Mouse (Mus musculus) hindbrain, embryonic 11.5 days (tissue): ENCODE measurements around the gene Qrfp. TPM values are rescaled to one million over a fixed set of nuclear protein-coding genes. Genes with fewer than 3 reads are reported as not detected.

Experiments used
- ATAC-seq: fragments of 200-750 bp; cut with Nextera tagmentation; 2 replicates; pipeline ENCODE4 v1.8.0; 2017; ENCODE audit warnings: mild to moderate bottlenecking, moderate TSS enrichment, moderate library complexity; ENCODE audit not compliant: low FRiP score
- DNase-seq: peaks from one replicate; pipeline ENCODE4 v3.0.0-alpha.2; 2015; ENCODE audit warnings: low spot score
- H3K27ac ChIP-seq: fragments of 300-500 bp; sonication (generic); 2 replicates; pipeline ENCODE4 v1.5.1; 2014; ENCODE audit warnings: mild to moderate bottlenecking, low read depth, low read length
- H3K27me3 ChIP-seq: fragments of 300-500 bp; sonication (generic); 2 replicates; pipeline ENCODE4 v1.6.1; 2014; ENCODE audit warnings: mild to moderate bottlenecking, low read length, moderate library complexity, mixed read lengths; ENCODE audit not compliant: control insufficient read depth, insufficient read depth
- H3K36me3 ChIP-seq: fragments of 300-500 bp; sonication (generic); 2 replicates; pipeline ENCODE4 v1.6.1; 2014; ENCODE audit warnings: mild to moderate bottlenecking, low read length, moderate library complexity, mixed read lengths; ENCODE audit not compliant: control insufficient read depth, insufficient read depth
- H3K4me1 ChIP-seq: fragments of 300-500 bp; sonication (generic); replicated peaks from 2 replicates; pipeline ENCODE4 v1.6.1; 2014; ENCODE audit warnings: low read length, mixed read lengths; ENCODE audit not compliant: control insufficient read depth, insufficient read depth
- H3K4me2 ChIP-seq: fragments of 300-500 bp; sonication (generic); replicated peaks from 2 replicates; pipeline ENCODE4 v1.6.1; 2014; ENCODE audit warnings: mild to moderate bottlenecking, low read depth, low read length
- H3K4me3 ChIP-seq: fragments of 300-500 bp; sonication (generic); 2 replicates; pipeline ENCODE4 v1.5.1; 2014; ENCODE audit warnings: low read depth, low read length
- H3K9ac ChIP-seq: fragments of 300-500 bp; sonication (generic); 2 replicates; pipeline ENCODE4 v1.6.1; 2014; ENCODE audit warnings: low read depth, low read length
- H3K9me3 ChIP-seq: fragments of 300-500 bp; sonication (generic); 2 replicates; pipeline ENCODE4 v1.6.1; 2016; ENCODE audit warnings: low read length; ENCODE audit not compliant: control insufficient read depth
- WGBS: fragments of 180-500 bp; shearing (Covaris S2); extraction: QIAGEN DNeasy Blood & Tissue Kit; methylation state at CpG from one replicate; pipeline ENCODE4 v1.1.7; 2014; 5-methylcytosine and 5-hydroxymethylcytosine counted together
- polyA plus RNA-seq: library from polyadenylated mRNA; unstranded; fragments of >200 nt; fragmentation: Nextera tagmentation; extraction: Ambion mirVana; gene quantifications from 2 replicates; pipeline ENCODE4 v1.2.1, GENCODE M21; 2014

Gene Qrfp
- polyA plus RNA-seq, 1 experiment from 2014 or later: 0.28 TPM

- Histone ChIP-seq H3K9me3 (no peaks in the 10 kb centered on the region), H3K27ac (peak overlapping the region; percentile 32; the same call in 1 of the 2 replicates), H3K36me3 (no peaks in the 10 kb centered on the region), H3K9ac (peak overlapping the region; percentile 93), H3K4me3 (peak overlapping the region; percentile 80), H3K27me3 (no peaks in the 10 kb centered on the region), H3K4me1 (peaks cover 6% of the 10 kb centered on the region), H3K4me2 (peak overlapping the region; percentile 76)
- DNase-seq (peak; percentile 50), ATAC-seq (no peak)
- WGBS: 0% methylated on average over 1 of the region's 1 CpGs
Measured at GRCm38 (mm10) chr2:31760486-31760885, 49.9 kb downstream of the Qrfp start.

- no peaks in the 10 kb centered on the region for H3K36me3 ChIP-seq
- H3K4me2 ChIP-seq: peak overlapping the region; percentile 76
- H3K9ac ChIP-seq: peak overlapping the region; percentile 93
- H3K4me3 ChIP-seq: peak overlapping the region; percentile 80
- H3K27me3 ChIP-seq: no peaks in the 10 kb centered on the region
- ATAC-seq (peak; percentile 92), DNase-seq (peak; percentile 90)
- 0% methylated on average over 42 of the region's 42 CpGs for WGBS
- no peaks in the 10 kb centered on the region for H3K9me3 ChIP-seq
- peak overlapping the region; percentile 73; the same call in 1 of the 2 replicates for H3K27ac ChIP-seq
- H3K4me1 ChIP-seq: peaks cover 6% of the 10 kb centered on the region
Measured at GRCm38 (mm10) chr2:31759751-31760460, 50.5 kb downstream of the Qrfp start.

DNA sequence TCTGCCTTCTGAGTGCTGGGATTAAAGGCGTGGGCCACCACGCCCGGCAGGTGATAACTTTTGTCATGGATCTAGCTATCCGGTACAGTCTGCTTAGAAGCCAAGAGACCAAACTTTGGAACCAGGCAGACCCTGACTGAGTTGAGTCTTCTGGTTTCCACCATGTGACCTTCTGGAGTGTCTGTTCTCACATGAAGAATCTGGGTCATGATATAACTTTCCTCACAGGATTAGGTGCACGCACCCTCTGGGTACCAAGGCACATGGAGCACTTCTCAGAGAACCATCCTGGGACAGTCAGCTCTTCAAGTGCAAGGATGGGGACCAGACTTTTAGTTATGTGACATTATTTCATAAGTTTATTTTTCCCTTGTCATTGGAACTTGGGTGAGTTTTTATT, 51.4 kb downstream of the Qrfp start:
- DNase-seq (no peak), ATAC-seq (no peak)
- Histone ChIP-seq H3K27me3 (no peaks in the 10 kb centered on the region), H3K27ac (no peak overlapping the region), H3K4me1 (peaks cover 6% of the 10 kb centered on the region), H3K4me2 (no peak overlapping the region; the same call in 1 of the 2 replicates), H3K36me3 (no peaks in the 10 kb centered on the region), H3K9ac (peak overlapping the region; percentile 93), H3K9me3 (no peaks in the 10 kb centered on the region), H3K4me3 (peak overlapping the region; percentile 80; the same call in 1 of the 2 replicates)
- 93% methylated on average over 5 of the region's 5 CpGs for whole genome bisulfite sequencing

GRCm38 (mm10) chr2:31757472-31757871, 52.9 kb downstream of the Qrfp start:
- DNase-seq: no peak
- no peaks in the 10 kb centered on the region for H3K27me3 ChIP-seq
- no peaks in the 10 kb centered on the region for H3K9me3 ChIP-seq
- no peak overlapping the region for H3K4me3 ChIP-seq
- H3K27ac ChIP-seq: no peak overlapping the region
- H3K36me3 ChIP-seq: no peaks in the 10 kb centered on the region
- H3K4me2 ChIP-seq: no peak overlapping the region
- H3K4me1 ChIP-seq: peaks cover 6% of the 10 kb centered on the region
- no peak for ATAC-seq
- no peak overlapping the region for H3K9ac ChIP-seq

Other genes with a start within 250 kb of the Qrfp start
- 82.7 and 86.9 TPM in 2 replicates for gene Fubp3, start 237.9 kb downstream of the Qrfp start, polyA plus RNA-seq
- gene Prdm12, start 170.5 kb downstream of the Qrfp start, polyA plus RNA-seq: 4.0 and 6.7 TPM in 2 replicates
- gene Exosc2, start 139.9 kb downstream of the Qrfp start, polyA plus RNA-seq: 50.8 and 56.6 TPM in 2 replicates
- 28.6 and 30.2 TPM in 2 replicates for gene Abl1, start 122.2 kb downstream of the Qrfp start, polyA plus RNA-seq
- 0.74 and 0.91 TPM in 2 replicates for gene Fibcd1, start 35.4 kb upstream of the Qrfp start, polyA plus RNA-seq
- gene Lamc3, start 76.7 kb upstream of the Qrfp start, polyA plus RNA-seq: 4.8 and 5.0 TPM in 2 replicates
- gene Aif1l, start 139.6 kb upstream of the Qrfp start, polyA plus RNA-seq: 54.0 and 58.3 TPM in 2 replicates
- 70.0 and 76.1 TPM in 2 replicates for gene Nup214, start 163.9 kb upstream of the Qrfp start, polyA plus RNA-seq